28 mouse cellular contexts compared by ENCODE assay signal in the genomic region with DNA sequence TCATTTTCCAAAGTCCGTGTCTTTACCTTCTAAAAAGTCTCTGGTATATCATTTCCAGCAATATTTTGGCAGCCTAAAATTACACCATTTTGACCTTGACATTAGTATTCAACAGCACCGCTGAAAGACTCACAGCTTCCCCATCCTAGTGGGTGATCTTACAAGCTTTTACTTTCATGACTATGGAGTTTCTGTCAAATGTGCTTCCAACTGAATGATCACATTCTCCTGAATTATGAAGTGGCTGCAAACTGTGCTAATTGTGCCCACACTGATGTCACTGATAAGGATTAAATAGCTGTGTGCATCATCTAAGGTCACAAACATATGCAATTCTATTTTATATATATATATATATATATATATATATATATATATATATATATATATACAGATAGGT.
"Had no signal": no experiment of that assay in that cellular context is flagged by ENCODE, and none has a peak within 500 bp of the region (broad histone marks: within the 10 kb centered on the region; RNA-seq: fewer than 3 reads in every experiment).

No protein-coding gene starts in this region.

- H3K9ac ChIP-seq: embryonic facial prominence, embryonic 12.5 days; embryonic facial prominence, embryonic 13.5 days; embryonic facial prominence, embryonic 15.5 days; forebrain, embryonic 12.5 days; forebrain, embryonic 13.5 days; forebrain, embryonic 15.5 days; forebrain, postnatal 0 days had no signal

- H3K27me3 ChIP-seq: embryonic facial prominence, embryonic 12.5 days; embryonic facial prominence, embryonic 13.5 days; embryonic facial prominence, embryonic 15.5 days; forebrain, embryonic 12.5 days; forebrain, embryonic 13.5 days; forebrain, embryonic 15.5 days had no signal

- DNase-seq: cerebellum, adult 8-10 months; cerebellum, adult 9-10 months; cerebellum, adult 9-11 months; cerebellum, postnatal 10 days; cerebellum, postnatal 14 days; cerebellum, postnatal 25 days; cerebellum, postnatal 36 days; embryo, embryonic 11 days; forebrain, postnatal 0 days; gastrocnemius, adult 2 months; gastrocnemius, postnatal 10 days; gastrocnemius, postnatal 14 days; gastrocnemius, postnatal 25 days; gastrocnemius, postnatal 36 days; heart, adult 11 months; heart, adult 18-20 months; heart, adult 2 months had no signal

- H3K27ac ChIP-seq: embryonic facial prominence, embryonic 10.5 days; embryonic facial prominence, embryonic 12.5 days; embryonic facial prominence, embryonic 13.5 days; embryonic facial prominence, embryonic 15.5 days; forebrain, embryonic 10.5 days; forebrain, embryonic 12.5 days; forebrain, embryonic 13.5 days; forebrain, embryonic 15.5 days; gastrocnemius, adult 2 months; heart, adult 2 months had no signal

- H3K4me1 ChIP-seq: embryonic facial prominence, embryonic 12.5 days; embryonic facial prominence, embryonic 13.5 days; embryonic facial prominence, embryonic 15.5 days; forebrain, embryonic 15.5 days had no signal

- H3K9me3 ChIP-seq: embryonic facial prominence, embryonic 10.5 days; embryonic facial prominence, embryonic 12.5 days; embryonic facial prominence, embryonic 13.5 days; embryonic facial prominence, embryonic 15.5 days; forebrain, embryonic 10.5 days; forebrain, embryonic 12.5 days; forebrain, embryonic 13.5 days; forebrain, embryonic 15.5 days had no signal

- ATAC-seq: forebrain, embryonic 13.5 days; forebrain, embryonic 14.5 days; forebrain, embryonic 15.5 days; forebrain, embryonic 16.5 days; forebrain, postnatal 0 days had no signal

- H3K4me3 ChIP-seq: embryonic facial prominence, embryonic 10.5 days; embryonic facial prominence, embryonic 12.5 days; embryonic facial prominence, embryonic 13.5 days; embryonic facial prominence, embryonic 15.5 days; erythroblast, embryonic 14.5 days; forebrain, embryonic 10.5 days; forebrain, embryonic 12.5 days; forebrain, embryonic 13.5 days; forebrain, embryonic 15.5 days; gastrocnemius, adult 2 months; heart, adult 2 months had no signal

- H3K36me3 ChIP-seq: embryonic facial prominence, embryonic 10.5 days; embryonic facial prominence, embryonic 12.5 days; embryonic facial prominence, embryonic 13.5 days; embryonic facial prominence, embryonic 15.5 days; forebrain, embryonic 10.5 days; forebrain, embryonic 12.5 days; forebrain, embryonic 15.5 days had no signal

- H3K4me2 ChIP-seq: embryonic facial prominence, embryonic 12.5 days; embryonic facial prominence, embryonic 13.5 days; embryonic facial prominence, embryonic 15.5 days; forebrain, embryonic 12.5 days; forebrain, embryonic 13.5 days; forebrain, embryonic 15.5 days had no signal
